Mouse (Mus musculus) hindbrain, embryonic 10.5 days (tissue): ENCODE data around the gene Thumpd2. TPM values are rescaled to one million over a fixed set of nuclear protein-coding genes. Genes with fewer than 3 reads are reported as not detected.

Source experiments
- DNase-seq: peaks from one replicate; pipeline ENCODE4 v3.0.0-alpha.2; 2017; ENCODE audit warnings: low spot score
- H3K27ac ChIP-seq: fragments of 300-500 bp; sonication (generic); 2 replicates; pipeline ENCODE4 v1.5.1; 2016; ENCODE audit warnings: mild to moderate bottlenecking, moderate library complexity
- H3K27me3 ChIP-seq: fragments of 300-500 bp; sonication (generic); 2 replicates; pipeline ENCODE4 v1.6.1; 2016; ENCODE audit warnings: mild to moderate bottlenecking; ENCODE audit not compliant: poor library complexity, insufficient read depth, severe bottlenecking
- H3K36me3 ChIP-seq: fragments of 300-500 bp; sonication (generic); 2 replicates; pipeline ENCODE4 v1.6.1; 2016; ENCODE audit warnings: mild to moderate bottlenecking, moderate library complexity
- H3K4me1 ChIP-seq: fragments of 300-500 bp; sonication (generic); replicated peaks from 2 replicates; pipeline ENCODE4 v1.6.1; 2016; ENCODE audit warnings: mild to moderate bottlenecking
- H3K4me3 ChIP-seq: fragments of 300-500 bp; sonication (generic); 2 replicates; pipeline ENCODE4 v1.5.1; 2016; ENCODE audit warnings: mild to moderate bottlenecking, moderate library complexity
- H3K9me3 ChIP-seq: fragments of 300-500 bp; sonication (generic); 2 replicates; pipeline ENCODE4 v1.6.1; 2016; ENCODE audit warnings: mild to moderate bottlenecking, moderate library complexity
- WGBS: fragments of 180-500 bp; shearing (Covaris S2); methylation state at CpG from one replicate; pipeline ENCODE4 v1.1.7; 2016; 5-methylcytosine and 5-hydroxymethylcytosine counted together
- polyA plus RNA-seq: library from polyadenylated mRNA; unstranded; fragments of >200 nt; fragmentation: Nextera tagmentation; extraction: Ambion mirVana; gene quantifications from 2 replicates; pipeline ENCODE4 v1.2.1, GENCODE M21; 2016

Gene Thumpd2
- polyA plus RNA-seq, 1 experiment from 2014 or later, result 12.0 TPM

DNA sequence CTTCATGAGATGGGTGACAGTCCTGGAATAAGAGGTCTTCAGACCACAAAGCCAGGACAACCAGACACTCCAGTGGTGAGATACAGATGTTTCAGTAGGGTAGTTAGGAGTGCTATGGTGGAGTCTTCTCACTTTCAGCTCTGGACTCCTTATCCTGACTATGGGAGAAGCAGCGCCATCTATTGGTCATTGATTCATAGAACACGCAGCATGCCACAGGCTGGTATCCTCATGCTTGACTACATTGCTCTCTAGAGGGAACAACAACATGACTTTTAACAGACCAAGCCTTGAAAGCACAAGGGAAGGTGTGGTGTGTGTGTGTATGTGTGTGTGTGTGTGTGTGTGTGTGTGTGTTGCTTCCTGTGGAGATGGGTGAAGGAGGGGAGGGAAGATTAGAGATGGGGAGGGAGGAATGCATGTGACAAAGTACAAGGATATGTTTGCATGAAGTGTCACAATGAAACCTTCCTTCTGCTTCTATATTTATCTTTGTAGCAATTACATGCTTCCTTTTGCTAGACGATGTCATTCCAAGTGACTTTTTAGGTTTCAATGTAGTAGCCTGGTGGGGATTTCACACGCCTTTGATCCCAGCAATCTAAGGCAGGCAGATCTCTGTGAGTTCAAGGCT is 49.0 kb downstream of the Thumpd2 start:
- Histone ChIP-seq H3K27ac (no peak overlapping the region), H3K4me3 (no peak overlapping the region), H3K4me1 (peaks cover 18% of the 10 kb centered on the region; the same call in 1 of the 2 replicates), H3K27me3 (no peaks in the 10 kb centered on the region), H3K9me3 (no peaks in the 10 kb centered on the region), H3K36me3 (no peaks in the 10 kb centered on the region)
- 51% methylated on average over 4 of the region's 4 CpGs for WGBS
- DNase-seq, result peak; percentile 44

DNA sequence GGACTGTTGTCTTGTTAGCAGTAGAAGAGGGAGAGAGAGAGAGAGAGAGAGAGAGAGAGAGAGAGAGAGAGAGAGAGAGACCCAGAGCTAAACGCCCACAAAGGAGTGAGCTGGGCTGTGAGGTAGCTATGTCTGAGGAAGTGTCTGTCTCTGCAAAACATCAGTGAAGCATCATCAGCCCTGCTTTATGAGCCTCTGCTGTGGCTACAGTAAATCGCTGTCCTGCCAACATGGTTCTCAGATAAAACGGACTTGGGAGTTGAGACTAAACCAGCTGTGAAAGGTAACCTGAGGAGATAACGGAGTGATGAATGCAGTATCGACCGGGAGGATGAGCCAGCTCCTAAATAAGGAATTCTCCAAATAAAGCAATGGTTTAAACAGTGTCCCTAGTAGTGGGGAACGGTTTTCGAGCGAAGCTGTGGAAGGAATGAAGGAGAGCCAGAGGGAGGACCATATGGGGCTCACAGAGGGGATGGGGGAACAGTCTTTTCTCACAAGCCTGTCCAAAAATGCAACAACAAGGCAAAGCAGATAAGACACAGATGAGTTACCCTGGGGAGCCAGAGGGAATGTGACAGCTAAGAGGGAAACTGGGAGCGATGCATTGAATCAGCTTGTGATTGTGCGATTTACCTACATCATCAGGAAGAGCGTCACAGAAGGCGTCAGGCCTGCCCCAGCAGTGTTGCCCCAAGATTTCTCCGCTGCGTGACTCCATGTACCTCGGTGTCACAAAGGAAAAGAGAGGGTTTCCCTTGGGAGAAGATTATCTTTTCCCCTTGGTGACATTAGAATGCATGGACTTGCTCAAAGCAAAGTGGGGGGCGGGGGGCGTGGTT is 53.8 kb downstream of the Thumpd2 start:
- Histone ChIP-seq H3K36me3 (no peaks in the 10 kb centered on the region), H3K4me1 (peaks cover 22% of the 10 kb centered on the region; the same call in 1 of the 2 replicates), H3K9me3 (no peaks in the 10 kb centered on the region), H3K27me3 (no peaks in the 10 kb centered on the region), H3K4me3 (no peak overlapping the region), H3K27ac (no peak overlapping the region)
- DNase-seq, result no peak
- WGBS, result 83% methylated on average over 18 of the region's 18 CpGs

DNA sequence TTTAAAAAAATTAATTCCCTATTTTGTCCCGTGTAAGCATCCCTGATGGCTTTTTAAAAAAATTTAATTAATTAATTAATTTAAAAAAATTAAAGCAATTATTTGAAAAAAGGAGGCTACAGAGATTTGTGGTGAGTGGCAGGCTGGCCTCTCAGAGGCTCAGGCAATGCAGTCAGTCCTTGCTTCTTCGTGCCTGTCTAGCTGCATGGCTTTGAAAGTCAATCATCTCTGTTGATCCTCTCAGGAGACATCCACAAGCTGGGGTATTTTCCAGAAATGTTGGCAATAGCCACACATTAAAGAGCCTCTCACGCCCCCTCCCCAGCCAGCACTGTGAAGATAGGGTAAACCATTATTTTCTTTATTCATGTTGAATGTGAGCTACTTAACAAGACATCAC is 54.7 kb downstream of the Thumpd2 start:
- no peak overlapping the region for H3K27ac ChIP-seq
- H3K27me3 ChIP-seq, result no peaks in the 10 kb centered on the region
- no peak for DNase-seq
- peaks cover 25% of the 10 kb centered on the region for H3K4me1 ChIP-seq
- no peaks in the 10 kb centered on the region for H3K9me3 ChIP-seq
- no peaks in the 10 kb centered on the region for H3K36me3 ChIP-seq
- WGBS, result 82% methylated on average over 3 of the region's 3 CpGs
- H3K4me3 ChIP-seq, result no peak overlapping the region

DNA sequence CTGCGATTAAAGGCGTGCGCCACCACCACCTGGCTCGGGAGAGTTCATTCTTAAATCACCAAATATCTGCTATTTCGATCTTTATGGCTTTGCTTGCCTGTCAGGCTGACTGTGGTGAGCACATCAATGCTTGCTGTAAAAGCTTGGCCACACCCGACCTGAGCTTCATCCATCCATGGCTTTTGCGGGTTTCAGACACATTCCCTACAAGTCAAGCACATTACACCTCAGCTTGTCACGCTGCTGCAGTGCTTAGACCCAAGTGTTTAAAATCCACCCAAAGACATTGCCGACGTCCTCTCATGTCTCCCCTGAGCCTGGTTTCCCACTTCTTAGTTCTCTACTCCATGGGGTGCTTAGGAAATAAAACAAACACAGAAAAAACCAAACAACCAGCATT is 55.8 kb downstream of the Thumpd2 start:
- WGBS, result 92% methylated on average over 10 of the region's 10 CpGs
- Histone ChIP-seq H3K27ac (no peak overlapping the region), H3K4me1 (peaks cover 32% of the 10 kb centered on the region), H3K9me3 (no peaks in the 10 kb centered on the region), H3K36me3 (no peaks in the 10 kb centered on the region), H3K4me3 (no peak overlapping the region), H3K27me3 (no peaks in the 10 kb centered on the region)
- no peak for DNase-seq

DNA sequence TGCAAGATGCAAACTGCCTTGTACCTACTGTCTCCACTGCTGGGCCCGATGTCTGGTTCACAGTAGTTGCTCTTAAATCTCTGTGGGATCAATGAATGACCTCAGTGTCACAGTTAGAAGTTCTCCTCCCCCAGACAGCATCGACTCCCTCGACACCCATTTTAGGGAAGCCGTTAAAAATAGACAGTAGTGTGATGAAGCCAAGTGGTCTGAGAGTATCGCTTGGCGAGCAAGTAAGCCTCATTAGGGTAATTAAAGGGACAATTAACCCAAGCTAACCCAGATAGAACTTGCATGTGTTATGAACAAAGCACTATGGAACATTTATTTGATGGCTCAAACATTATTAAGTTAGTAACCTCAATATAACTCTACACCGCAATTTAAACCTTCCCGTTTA is 59.6 kb downstream of the Thumpd2 start:
- H3K27ac ChIP-seq, result no peak overlapping the region
- H3K9me3 ChIP-seq, result no peaks in the 10 kb centered on the region
- no peaks in the 10 kb centered on the region for H3K27me3 ChIP-seq
- H3K36me3 ChIP-seq, result no peaks in the 10 kb centered on the region
- H3K4me3 ChIP-seq, result no peak overlapping the region
- WGBS, result 79% methylated on average over 8 of the region's 8 CpGs
- H3K4me1 ChIP-seq, result peaks cover 31% of the 10 kb centered on the region
- DNase-seq, result no peak

DNA sequence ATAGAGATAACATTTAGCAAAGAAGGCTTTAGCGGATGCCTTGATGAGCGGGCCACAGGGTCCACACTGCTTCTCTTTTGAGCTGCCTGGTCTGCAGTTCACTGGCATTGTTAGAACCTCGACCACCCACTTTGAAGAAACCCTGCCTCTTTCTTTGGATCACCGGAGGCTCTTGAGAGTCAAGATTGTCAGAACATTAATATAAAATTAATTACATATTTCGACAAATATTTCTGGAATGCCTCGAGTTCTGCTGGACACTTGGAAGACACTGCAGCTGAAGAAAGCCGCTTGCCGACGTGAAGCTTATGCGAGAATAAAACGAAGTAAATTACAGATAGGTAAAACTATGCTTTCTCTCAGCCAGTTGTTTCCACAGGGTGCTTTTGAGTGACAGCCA is 60.4 kb downstream of the Thumpd2 start:
- no peaks in the 10 kb centered on the region for H3K9me3 ChIP-seq
- no peaks in the 10 kb centered on the region for H3K36me3 ChIP-seq
- no peak for DNase-seq
- peaks cover 29% of the 10 kb centered on the region for H3K4me1 ChIP-seq
- H3K27ac ChIP-seq, result no peak overlapping the region
- H3K27me3 ChIP-seq, result no peaks in the 10 kb centered on the region
- 83% methylated on average over 11 of the region's 11 CpGs for WGBS
- H3K4me3 ChIP-seq, result no peak overlapping the region

DNA sequence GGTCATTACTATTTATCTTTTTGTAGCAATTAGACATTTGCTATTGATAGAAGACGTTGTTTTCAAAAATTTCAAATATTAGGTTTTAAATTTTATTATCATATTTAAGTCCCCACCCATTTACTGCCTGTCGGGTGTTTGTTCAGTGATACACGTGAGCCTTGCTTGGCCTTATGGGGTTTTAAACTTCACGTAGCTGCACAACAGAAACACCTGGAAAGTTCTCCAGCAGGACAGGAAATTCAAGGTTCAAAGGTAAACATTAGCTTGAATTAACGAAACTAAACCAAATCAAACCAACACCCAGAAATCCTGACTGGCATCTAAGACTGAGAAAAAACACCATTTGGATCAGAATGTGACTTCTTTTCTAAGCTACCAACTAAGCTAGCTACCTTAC is 62.8 kb downstream of the Thumpd2 start:
- Histone ChIP-seq H3K36me3 (no peaks in the 10 kb centered on the region), H3K27me3 (no peaks in the 10 kb centered on the region), H3K9me3 (no peaks in the 10 kb centered on the region), H3K4me1 (peaks cover 39% of the 10 kb centered on the region), H3K27ac (no peak overlapping the region), H3K4me3 (no peak overlapping the region)
- 90% methylated on average over 5 of the region's 5 CpGs for WGBS
- DNase-seq, result no peak

DNA sequence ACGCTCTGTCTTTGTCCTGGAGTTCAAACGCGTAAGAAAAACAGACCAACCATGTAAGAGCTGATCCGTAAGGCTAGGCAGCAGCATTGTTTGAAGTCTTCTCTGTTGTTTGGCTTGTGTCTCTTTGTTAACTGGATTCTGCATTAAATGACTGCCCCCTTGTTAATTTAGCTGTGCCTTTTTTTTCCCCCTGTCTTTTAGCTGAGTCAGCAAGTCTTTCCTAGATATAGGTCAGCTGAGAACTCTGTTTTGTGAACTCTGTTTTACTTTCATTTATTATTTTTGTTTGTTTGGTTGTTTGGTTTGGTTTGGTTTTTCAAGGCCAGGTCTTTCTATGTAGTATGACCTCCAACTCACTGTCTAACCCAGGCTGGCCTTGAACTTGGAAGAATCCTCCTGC is 63.2 kb downstream of the Thumpd2 start:
- H3K27ac ChIP-seq, result no peak overlapping the region
- H3K4me3 ChIP-seq, result no peak overlapping the region
- no peaks in the 10 kb centered on the region for H3K36me3 ChIP-seq
- no peak for DNase-seq
- H3K27me3 ChIP-seq, result no peaks in the 10 kb centered on the region
- WGBS, result 64% methylated on average over 4 of the region's 4 CpGs
- H3K9me3 ChIP-seq, result no peaks in the 10 kb centered on the region
- peaks cover 39% of the 10 kb centered on the region for H3K4me1 ChIP-seq

DNA sequence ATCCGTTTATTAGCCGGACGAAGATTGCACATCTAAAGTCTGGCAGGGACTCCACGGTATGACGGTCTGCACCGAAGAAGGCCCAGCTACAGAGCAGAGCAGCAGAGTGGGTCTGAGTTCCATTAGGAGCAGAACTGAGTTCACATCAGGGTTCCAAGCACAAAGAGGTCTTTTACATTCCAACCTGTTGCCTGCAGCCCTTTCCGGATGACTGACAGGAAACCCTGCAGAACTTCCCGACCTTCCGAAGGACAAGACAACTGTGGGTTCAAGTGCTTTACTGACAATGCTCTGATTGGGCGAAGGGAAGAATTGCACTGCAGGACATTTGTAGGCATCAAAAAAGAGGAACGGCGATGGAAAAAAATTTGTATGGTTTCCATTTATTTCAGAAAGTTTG is 63.9 kb downstream of the Thumpd2 start:
- peaks cover 33% of the 10 kb centered on the region for H3K4me1 ChIP-seq
- H3K4me3 ChIP-seq, result no peak overlapping the region
- H3K9me3 ChIP-seq, result no peaks in the 10 kb centered on the region
- no peak overlapping the region for H3K27ac ChIP-seq
- DNase-seq, result no peak
- 64% methylated on average over 12 of the region's 12 CpGs for WGBS
- no peaks in the 10 kb centered on the region for H3K36me3 ChIP-seq
- H3K27me3 ChIP-seq, result no peaks in the 10 kb centered on the region

DNA sequence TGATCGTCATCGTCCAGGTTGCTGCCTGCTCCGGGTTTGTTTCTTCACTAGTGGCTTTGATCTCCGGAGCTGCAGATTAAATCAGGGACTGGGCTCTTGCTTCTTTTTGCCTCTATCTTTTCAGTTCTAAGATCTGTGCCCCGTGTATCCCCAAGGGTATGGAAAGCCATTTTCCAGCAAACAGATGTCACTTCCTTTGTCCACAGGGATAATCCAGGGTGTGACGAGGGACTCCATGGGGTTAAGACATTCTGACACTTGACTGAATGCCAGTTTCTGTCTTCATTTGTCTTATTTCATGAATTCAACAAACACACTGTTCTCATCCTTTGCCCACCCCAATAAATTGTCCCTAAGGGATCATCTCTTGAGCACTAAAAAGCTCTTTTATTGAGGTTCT is 65.9 kb downstream of the Thumpd2 start:
- Histone ChIP-seq H3K4me3 (no peak overlapping the region), H3K9me3 (no peaks in the 10 kb centered on the region), H3K36me3 (no peaks in the 10 kb centered on the region), H3K27me3 (no peaks in the 10 kb centered on the region), H3K27ac (no peak overlapping the region), H3K4me1 (peaks cover 23% of the 10 kb centered on the region)
- no peak for DNase-seq
- 58% methylated on average over 6 of the region's 6 CpGs for WGBS

DNA sequence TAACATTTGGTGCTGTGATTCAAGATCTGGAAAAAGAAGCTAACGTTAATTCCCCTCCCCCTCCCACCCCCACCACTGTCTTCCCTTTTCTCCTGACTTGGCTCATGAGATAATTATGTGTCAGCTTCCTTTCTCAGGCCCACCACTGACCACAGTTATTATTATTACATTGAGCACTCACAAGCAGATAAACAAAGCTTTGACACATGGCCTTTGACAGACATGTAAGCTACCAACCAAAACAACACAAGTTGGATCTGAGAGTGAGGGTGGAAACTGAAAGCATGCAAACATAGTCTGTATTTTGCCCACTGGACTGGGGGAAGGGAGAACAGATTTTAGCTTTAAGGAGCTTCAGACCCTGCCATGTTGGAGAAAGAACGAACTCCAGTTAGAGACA is 67.7 kb downstream of the Thumpd2 start:
- Histone ChIP-seq H3K9me3 (no peaks in the 10 kb centered on the region), H3K4me1 (peaks cover 23% of the 10 kb centered on the region), H3K4me3 (no peak overlapping the region), H3K36me3 (no peaks in the 10 kb centered on the region), H3K27ac (no peak overlapping the region), H3K27me3 (no peaks in the 10 kb centered on the region)
- WGBS, result 78% methylated on average over 2 of the region's 2 CpGs
- DNase-seq, result no peak

DNA sequence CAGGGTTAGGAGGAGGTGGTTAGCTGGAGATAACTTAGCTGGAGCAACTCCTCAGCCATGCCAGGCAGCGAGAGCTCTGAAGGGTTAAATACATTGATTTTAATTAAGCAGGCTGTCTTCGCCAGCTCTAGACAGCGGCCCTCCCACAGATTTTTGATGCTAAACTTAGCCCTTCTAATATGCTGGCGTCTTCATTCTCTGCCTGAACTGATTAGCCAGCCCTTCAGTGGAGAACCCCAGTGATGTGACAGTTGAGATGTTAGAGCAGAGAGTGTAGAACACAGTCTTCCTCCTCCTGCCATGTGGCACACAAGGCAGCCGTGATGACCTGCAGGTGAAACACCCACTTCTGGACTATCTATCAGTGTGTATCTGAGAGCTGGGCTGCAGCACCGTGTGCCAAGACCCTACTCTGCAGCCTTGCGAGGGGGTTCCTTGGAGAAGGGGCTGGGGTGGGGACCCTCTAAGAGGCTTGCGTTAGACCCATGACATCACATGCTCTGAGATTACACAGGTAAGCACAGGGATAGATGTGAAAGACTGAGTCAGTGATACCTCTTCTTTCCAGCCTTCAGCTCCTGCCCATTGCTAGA is 73.3 kb downstream of the Thumpd2 start:
- Histone ChIP-seq H3K27me3 (no peaks in the 10 kb centered on the region), H3K4me3 (no peak overlapping the region), H3K9me3 (no peaks in the 10 kb centered on the region), H3K4me1 (no peaks in the 10 kb centered on the region), H3K27ac (no peak overlapping the region), H3K36me3 (no peaks in the 10 kb centered on the region)
- DNase-seq, result no peak
- 87% methylated on average over 8 of the region's 8 CpGs for WGBS

DNA sequence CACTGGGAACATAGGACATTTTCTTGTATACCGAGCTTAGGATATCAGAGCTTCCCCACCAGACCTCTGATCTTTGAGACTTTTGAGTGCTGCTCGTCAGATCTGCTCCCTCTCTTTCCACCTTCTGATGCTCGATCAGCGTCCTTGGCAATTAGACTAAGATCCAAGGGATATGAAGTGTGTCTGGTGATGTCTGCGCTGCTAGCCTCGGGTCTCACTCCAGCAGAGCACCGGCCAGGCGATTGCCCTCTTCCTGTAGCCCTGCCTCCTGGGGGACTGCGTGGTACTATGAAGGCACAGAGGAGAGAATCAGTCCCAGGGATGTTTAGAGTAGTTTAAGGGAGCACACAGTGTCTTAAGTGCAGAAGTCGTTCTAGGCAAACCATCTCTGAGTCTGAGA is 81.9 kb downstream of the Thumpd2 start:
- Histone ChIP-seq H3K9me3 (no peaks in the 10 kb centered on the region), H3K36me3 (no peaks in the 10 kb centered on the region), H3K27ac (no peak overlapping the region), H3K27me3 (no peaks in the 10 kb centered on the region), H3K4me1 (peaks cover 9% of the 10 kb centered on the region), H3K4me3 (no peak overlapping the region)
- no peak for DNase-seq
- WGBS, result 85% methylated on average over 10 of the region's 10 CpGs
